Mouse (Mus musculus): Measurements from ENCODE around the gene Rnd3.

The Rnd3 gene

DNA sequence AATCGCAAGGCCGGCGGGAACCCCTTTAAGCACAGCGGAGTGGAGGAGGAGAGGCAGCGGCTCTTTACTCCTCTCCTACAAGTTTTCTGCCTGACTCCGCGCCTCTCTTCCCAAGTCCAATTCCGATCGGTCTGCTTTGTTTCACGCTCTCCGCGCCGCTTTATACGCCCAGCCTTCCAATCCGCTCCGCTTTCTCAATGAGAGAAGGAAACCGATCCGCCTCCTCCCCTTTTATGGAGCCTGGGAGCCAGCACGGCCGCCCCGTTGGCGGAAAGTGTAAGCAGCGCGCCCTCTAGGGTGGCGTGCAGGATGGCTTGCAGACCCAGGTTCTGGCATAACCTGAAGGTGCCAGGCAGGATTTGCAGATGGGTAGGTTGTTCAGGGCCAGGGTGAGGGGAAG is at the start of gene Rnd3:
TSS of gene Rnd3 (minus strand) at position 137 of the 400 bp plus-strand sequence.
- peak; percentile 97 for DNase-seq (ENCODE audit: low spot score)

DNA sequence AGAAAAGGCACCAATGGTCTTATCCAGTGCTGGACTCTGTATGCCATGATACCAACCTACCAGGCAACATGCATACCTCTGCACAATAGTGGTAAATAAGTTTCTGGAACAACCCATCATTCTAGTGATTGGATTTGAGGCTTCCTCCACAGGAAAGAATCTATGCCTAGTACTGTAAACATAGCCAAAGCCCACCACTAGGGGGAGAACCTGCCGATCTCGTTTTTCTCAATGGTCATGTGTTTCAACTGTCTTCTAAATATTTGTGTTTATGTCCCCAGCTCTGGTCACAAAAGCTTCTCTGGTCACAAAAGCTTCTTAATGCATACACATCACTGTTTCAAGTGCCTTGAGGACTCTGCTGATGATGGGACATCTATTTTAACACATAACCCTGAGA is 43.4 kb upstream of the Rnd3 start:
- DNase-seq (ENCODE audit: low spot score), result no peak

DNA sequence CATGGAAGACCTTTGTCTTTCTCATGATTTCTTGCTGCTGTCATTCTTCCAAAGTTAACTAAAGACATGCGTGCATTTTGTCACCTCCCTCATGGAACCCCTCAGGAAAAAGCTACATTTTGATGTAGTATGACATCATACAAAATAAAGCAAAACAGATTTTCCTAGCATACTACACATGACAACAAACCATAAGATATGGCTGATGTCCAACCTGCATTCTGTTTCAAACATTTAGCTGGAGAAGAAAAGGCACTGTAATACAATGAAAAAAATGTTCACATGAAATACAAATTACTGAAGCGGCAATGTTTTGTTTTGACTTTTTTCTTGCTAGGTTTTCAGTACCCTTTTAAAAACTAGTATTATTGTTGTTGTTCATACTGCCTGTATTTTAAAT is 36.9 kb upstream of the Rnd3 start:
- no peak for DNase-seq (ENCODE audit: low spot score)

DNA sequence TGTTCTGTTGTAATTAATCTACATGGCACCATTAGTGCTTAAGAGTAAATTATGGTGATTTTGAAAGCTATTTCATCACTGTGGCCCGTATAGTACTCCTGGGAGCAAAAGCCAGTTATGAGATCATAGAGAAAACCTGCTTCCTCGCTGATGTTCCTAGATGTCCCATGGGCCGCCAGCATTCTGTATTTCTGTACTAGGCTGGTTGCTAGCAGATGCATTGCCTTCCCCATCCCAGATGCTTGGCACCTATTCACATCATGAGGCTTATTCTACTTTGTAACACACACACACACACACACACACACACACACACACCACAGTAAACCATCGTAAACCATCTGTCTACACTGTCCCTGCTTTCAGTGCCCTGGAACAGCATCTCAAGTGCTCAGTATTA is 34.1 kb upstream of the Rnd3 start:
- DNase-seq (ENCODE audit: low spot score), result no peak

DNA sequence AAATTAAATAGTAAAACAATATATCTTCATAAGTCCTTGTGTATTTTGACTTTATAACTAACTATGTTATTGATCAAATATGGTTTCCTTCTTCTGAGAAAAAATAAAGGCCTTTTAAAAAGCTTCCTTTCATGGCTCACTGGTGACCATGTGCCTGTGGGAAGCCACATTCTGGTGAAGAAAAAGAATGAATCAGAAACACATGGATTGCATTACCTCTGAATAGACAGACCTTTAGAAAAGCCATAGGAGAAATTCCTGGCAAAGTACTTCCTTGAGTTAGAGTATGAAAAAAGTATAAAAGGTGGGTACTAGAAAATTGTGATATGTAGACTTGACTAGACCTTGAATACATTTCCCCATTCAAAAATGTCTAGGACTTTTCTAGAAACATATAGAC is 32.5 kb upstream of the Rnd3 start:
- no peak for DNase-seq (ENCODE audit: low spot score)

DNA sequence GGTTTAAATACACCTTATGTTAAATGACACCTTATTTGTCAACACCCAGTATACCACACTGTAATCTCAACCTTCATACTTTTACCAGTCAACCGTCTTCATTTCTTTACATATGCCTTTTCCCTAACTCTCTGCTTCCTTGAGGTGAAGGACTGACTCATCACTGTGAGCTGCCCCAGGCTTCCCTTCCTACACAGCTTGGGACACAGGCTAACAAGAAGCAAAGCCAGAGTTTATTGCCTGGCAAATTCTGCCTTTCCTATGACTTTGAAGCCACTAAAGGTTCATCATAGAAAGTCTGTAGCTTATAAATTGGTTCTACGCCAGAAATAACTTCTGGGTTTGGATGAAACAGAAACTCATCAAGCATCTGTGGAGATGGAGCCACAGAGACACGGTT is 30.2 kb upstream of the Rnd3 start:
- DNase-seq (ENCODE audit: low spot score), result no peak

DNA sequence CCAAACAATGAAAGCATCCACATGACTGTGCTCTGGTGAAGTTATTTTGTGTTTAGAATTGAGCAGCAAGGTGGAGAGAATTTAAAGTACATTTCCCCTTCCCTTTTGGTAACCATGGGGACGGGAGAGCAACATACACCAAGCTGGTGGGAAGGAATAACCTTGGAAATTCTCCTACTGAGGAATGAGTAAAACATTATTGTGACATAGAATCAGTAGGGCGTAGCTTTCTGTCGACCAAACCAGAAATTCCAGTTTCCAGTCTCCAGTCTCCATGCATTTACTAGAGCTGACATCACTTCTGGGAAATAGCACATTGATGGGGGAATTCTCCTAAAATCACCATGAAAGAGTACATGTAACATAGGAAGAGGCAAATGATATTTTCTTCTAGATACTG is 28.7 kb upstream of the Rnd3 start:
- DNase-seq (ENCODE audit: low spot score), result no peak

DNA sequence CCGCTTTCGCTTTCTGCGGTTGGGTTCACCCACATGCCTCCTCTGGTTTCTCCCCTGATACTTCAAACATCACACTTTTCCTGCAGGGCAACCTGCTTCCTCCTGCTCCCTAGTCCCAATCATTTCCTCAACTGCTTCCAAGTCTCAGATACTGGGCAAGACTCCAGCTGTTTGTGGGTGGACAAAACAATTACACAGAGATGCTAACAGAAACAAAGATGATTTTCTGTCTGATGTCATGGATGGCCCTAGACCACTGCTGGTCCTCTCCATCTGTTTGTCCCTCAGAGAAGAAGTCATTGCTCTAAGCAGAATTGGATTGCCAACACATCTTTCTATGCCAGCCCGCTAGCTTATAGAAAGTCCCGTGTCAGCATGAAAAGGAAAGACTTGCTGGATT is 26.4 kb upstream of the Rnd3 start:
- no peak for DNase-seq (ENCODE audit: low spot score)

DNA sequence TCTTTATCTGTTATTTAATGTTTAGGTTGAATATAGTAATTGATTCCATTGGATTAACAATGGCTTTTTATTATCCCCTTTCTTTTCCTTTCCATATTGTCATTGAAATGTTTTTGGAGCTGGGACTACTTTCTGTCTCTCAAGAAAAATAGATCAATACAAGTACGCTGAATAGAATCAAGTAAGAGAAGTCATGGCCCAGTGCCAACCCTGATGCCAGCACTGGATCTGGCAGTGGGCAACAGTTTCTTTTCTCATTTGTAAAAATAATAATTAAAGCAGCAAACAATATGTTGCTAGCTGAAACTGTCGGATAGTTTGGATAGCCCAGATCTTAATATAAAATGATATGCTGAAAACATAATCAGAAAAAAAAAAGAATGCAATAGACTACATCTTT is 12.2 kb upstream of the Rnd3 start:
- DNase-seq (ENCODE audit: low spot score), result no peak

DNA sequence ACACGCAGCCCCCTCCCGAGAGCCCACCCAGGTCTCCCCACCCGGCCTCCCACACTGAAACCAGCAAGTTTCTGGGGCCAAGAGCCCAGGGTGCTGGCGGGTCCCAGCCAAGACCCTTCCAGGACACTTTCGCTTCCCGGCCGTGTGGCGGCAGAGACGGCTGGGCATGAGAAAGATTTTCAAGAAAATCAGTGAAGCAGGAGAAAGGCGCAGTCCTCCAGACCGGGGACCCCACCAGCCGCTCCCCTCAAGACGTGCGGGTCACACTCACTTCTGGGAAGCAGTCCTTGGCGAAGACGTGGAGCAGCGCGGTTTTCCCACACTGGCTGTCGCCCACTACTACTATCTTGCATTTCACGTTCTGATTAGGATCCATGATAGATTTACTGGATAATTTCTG is 457 bp downstream of the Rnd3 start:
- peak; percentile 35 for DNase-seq (ENCODE audit: low spot score)

DNA sequence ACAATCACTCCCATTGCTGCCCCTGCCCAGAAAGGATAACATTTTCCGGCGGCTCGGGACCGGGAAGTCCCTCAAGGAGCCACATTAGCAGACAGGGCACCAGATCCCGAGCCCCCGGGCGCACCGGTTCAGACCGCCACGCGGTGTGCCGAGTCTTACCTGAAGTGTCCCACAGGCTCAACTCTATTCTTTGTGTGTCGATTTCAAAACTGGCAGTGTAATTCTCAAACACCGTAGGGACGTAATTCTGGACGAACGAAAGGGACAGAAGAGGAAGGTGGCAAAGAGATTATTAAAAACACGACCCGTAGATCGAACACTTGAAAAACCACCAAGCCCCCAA is 875 bp downstream of the Rnd3 start:
- no peak for DNase-seq (ENCODE audit: low spot score)

DNA sequence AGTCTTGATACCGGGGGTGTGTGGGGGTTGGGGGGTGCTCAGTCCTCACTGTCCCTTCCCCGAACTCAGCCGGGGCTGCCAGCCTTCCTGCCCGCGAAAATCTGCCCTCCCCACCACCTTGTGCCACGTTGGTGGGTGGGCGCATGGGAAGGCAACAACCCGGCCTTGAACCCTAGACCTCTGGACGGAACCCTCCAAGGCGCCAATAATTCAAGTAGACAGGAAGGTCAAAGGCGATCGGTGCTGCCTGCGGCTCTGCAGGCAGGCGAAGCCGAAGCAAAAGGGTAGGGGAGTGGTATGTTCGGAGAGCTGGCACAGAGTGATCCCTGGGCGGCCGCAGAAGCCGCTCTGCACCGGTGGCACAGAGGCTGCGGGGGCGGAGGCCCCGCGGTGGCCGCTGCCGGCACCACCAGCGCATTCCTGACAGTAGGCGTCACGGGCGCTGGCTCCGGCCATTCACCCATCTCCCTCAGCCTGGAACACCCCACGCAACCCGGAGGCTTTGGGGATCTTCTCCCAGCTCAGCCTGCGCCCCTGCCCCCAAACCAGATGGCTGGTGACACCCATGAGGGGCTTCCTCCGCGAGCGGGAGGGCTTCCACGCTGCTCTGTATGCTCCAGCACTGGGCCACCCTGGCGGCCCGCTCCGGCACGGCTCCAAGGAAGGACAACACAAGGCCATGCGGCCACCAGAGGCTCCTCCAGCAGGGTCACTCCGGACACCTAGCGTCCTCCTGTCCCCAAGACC is 1.4 kb downstream of the Rnd3 start:
- peak; percentile 80 for DNase-seq (ENCODE audit: low spot score)

DNA sequence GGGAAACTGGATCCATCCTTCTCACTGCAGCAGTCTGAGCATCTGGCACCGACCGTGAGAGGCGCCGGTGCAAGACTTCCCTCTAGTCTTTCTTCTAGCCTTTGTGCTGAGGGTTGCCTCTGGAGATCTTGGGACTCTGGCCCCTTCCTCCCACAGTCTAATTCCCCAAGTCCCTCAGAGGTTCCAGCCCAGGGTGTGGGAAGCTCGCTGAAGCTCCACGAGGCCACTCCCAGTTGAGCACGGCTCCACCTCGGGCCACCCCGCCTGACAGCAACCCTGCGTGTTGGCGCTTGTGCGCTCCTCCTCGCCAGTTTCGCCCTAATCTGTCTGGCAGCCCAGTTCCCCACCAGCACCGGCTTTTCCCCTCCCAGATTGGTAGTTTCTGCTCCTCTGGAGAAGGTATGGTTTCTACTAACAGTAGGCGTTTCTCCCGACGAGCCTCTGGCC is 2.0 kb downstream of the Rnd3 start:
- peak; percentile 75 for DNase-seq (ENCODE audit: low spot score)

DNA sequence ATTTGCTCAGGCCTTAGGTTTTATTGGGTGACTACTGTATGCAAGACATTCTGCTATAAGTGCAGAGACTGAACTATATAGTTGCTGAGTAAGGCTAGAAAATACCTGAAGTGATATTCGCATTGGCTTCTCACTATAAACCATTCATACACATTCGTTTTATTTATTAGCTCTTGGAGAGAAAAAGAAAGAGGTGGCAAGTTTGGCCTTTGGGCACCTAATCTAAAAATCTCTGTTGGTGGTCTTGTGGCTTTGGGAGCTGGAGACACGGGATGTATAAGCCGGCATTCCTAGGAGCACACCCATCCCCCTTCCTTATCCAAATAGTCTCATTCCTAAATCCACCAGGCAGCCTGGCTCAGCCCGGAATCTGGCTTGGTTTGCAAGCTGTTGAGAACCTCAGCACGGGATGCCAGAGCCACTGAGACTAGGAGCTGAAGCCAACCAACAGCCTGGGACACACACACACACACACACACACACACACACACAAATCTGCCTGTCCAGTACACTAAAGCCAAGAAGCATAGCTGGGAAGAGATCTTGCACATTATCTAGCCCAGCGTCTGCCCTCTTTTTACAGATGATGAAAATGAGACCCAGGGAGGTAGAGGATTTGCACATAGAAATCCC is 3.0 kb downstream of the Rnd3 start:
- DNase-seq (ENCODE audit: low spot score), result peak; percentile 19

DNA sequence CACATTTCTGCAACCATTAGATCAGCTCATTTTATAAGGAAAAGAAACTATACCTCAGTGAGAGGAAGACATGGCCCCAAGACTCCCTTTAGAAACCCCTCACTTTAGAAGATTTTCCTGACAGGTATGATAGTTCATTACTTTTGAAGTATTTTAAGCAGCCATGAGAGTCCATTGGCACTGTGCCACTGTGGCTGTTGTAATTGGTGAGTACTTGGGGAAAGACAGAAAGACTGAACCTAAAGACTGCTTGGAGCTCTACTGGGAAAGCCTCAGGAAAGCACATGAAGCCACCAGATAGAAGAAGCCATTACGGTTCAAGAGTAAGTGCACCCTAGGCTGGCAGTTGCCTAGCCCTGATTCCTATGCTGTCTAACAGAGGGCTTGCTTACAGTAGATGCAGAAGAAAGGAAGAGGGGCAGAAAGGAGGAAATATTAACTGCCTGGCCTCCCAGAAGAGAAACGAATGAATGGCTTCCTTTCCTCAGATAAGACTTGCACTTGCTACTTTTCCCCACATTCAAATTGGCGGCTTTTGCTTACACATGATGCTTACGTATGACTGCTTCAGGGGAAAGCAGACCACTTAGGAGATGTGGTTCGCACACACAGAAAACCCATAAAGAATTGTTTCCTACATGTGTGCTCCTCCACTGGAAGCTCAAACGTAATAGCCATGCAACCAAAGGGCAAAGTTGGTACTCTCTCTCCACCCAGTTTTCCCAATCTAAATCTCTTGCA is 4.4 kb downstream of the Rnd3 start:
- no peak for DNase-seq (ENCODE audit: low spot score)

DNA sequence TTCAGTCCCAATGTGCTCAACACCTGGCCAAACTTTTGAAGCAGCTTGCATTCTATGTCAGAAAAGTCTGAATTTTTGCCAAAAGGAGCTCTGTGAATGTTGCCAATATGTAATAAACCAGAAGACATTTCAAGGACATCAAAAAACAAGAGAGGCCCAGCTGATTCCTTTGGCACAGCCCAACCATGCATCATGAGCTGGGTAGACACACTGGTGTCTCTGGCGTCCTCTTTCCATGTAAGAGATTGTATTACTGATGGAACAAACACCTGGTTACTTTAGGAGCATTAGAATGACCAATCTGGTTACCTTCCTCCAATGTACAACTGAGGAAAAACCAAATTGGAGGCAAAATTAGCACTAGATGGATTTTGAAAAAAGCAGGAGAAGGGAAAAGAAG is 6.5 kb downstream of the Rnd3 start:
- DNase-seq (ENCODE audit: low spot score), result no peak

DNA sequence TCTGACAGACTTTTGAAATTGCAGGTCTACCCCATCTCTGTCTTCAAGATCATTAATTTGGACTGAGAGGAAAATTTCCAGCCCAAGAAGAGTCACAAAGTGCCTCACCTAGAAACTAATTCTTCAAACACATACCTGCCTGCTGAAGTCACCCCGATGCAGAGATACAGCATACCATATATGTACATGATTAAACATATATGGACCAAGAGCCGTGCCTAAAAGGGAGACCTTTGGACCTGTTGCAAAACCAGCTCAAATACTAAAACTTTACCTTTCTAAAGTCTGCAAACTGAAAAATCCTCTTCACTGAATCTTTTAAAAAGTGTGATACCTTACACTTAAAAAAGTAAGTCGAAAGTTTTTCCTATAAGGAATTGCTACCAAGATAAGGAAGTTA is 7.6 kb downstream of the Rnd3 start:
- no peak for DNase-seq (ENCODE audit: low spot score)

DNA sequence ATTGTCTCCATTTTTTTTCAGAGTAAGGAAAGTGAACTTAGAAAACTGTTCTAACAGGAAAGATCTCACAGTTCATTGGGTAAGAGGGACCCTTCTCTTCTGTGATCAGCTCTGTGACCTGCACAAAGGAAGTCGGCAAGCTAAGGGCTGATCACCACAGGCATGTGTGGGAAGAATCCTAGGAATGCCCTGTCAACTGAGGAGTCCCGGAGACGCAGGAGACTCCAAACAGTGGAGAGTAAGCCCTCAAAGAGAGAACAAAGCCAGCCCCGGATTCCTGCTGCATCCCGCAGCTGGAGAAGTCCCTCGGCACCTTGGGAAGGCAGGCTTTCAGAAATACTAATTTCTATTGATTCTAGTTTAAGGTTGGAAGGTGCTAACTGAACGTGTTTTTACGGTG is 8.4 kb downstream of the Rnd3 start:
- DNase-seq (ENCODE audit: low spot score), result no peak

DNA sequence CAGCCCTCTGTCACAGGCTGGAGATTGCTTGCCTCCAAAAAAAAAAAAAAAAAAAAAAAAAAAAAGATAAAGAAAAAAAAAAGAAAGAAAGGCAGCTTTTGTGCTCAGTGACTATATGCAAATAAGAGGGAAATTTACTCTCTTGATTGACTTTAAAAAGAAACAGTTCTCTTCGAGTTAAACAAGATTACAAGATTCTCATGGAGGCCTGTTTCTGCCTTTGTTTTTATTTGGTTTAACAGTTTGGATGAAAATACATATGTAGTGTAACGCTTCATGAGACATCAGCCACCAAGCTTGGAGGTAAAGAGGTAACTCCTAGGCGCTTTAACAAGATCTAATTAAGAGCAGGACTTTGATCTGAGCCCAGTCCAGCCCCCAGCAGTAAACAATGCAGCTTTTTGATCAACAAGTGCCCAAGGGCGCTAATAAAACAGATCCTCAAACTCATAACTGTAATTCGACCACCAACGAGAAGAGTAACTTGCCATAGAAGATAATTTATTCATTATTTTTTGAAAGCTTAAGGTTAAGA is 8.9 kb downstream of the Rnd3 start:
- no peak for DNase-seq (ENCODE audit: low spot score)

DNA sequence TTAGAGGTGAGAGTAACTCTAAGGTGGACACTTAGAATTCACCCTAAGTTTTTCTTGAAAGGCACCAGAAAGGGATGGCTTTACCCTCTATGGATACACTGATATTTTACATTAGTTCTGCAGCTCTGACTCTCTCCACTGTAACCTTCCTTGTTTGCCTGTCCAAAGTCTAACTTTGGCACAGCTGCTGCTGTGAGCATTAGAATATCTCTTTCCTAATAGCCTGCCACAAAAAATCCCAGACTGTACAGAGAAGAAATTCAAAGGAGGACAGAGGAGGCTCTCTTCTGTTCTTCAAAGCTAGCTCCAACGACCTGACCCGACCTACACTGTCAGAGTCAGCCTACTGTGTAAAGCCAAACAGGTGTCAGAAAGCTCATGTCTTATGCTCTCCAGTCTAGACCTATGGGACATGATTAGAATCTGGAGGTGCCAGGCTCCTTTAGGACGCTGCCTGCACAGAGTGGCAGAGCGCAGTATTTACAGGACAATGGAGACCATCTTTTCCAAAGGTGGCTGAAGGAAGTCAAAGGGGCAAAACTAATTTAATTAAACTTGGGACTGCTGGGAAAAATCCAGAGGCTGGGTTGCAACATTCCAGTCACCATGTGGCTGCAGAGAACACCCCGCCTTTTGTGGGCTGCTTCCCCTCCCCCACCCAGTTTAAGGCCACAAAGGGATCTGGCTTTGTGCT is 9.5 kb downstream of the Rnd3 start:
- peak; percentile 9 for DNase-seq (ENCODE audit: low spot score)

DNA sequence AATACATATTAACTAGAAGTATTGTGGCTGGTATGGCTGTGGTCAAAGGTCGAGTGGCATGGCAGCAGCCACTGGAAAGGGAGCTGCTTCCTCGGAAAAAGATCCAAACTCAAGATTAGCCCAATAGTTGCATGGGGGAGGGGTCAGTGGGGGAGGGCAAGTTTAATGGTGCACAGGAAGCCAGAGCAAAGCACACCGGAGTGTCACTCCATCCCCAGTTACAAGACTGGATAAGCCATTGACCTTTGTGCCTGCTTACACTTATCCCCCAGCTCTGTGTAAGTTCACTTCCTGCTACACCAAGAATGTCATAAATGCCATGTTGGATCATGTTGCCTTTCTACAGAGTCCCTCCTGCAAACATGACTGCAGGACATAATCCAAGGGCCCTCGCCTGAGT is 11.2 kb downstream of the Rnd3 start:
- DNase-seq (ENCODE audit: low spot score), result no peak

DNA sequence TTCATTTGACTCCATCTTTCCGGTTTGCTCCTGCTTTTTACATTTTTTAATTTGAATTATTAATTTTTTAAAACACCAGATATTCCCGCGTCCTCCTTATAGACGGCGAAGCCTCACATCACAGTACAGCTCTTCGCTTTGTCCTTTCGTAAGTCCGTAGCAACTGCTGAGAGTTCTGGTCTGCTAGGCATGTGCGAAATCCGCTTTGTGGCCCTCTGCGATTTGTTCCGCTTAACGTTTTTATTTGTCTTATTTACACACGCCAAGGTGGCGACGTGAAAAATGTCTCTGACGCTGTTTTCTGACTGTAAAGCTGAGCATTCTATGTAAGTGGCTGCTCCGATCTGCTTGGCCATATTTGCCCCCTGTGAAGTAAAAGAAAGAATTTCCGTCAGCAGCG is 16.7 kb downstream of the Rnd3 start:
- no peak for DNase-seq (ENCODE audit: low spot score)

DNA sequence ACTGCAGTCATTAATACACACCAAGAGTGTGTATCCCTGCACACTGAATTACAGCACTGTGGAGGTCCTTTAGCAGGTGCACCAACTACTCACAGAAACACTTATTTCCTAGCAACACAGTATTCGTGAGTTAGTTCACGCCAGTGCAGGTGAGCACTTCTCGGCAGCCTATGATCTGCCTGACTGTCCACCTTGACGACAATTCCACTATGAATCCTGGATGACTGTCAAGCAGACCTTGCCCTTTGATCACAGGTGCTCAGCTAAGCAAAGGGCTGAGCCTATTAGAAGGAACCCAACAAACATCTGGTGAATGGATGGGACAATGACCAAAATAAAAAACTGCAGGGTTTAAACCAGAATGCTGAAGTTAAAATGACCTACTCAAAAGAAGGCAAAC is 20.8 kb downstream of the Rnd3 start:
- no peak for DNase-seq (ENCODE audit: low spot score)
